Mouse (Mus musculus) liver, embryonic 13.5 days (tissue): ENCODE data around the gene Tns4. TPM values are rescaled to one million over a fixed set of nuclear protein-coding genes. Genes with fewer than 3 reads are reported as not detected.

ENCODE experiments used
- ATAC-seq: fragments of 200-750 bp; cut with Nextera tagmentation; 2 replicates; pipeline ENCODE4 v1.8.0; 2017; ENCODE audit warnings: low read depth, mild to moderate bottlenecking, moderate number of reproducible peaks, moderate library complexity
- DNase-seq: peaks from one replicate; pipeline ENCODE4 v3.0.0; 2022
- H3K27ac ChIP-seq: fragments of 300-500 bp; sonication (generic); 2 replicates; pipeline ENCODE4 v1.5.1; 2015; ENCODE audit warnings: moderate library complexity, mild to moderate bottlenecking, inconsistent platforms
- H3K27me3 ChIP-seq: fragments of 300-500 bp; sonication (generic); 2 replicates; pipeline ENCODE4 v1.6.1; 2015; ENCODE audit warnings: mild to moderate bottlenecking, inconsistent platforms
- H3K36me3 ChIP-seq: fragments of 300-500 bp; sonication (generic); 2 replicates; pipeline ENCODE4 v1.6.1; 2015; ENCODE audit warnings: mild to moderate bottlenecking, inconsistent platforms
- H3K4me1 ChIP-seq: fragments of 300-500 bp; sonication (generic); replicated peaks from 2 replicates; pipeline ENCODE4 v1.6.1; 2015; ENCODE audit warnings: inconsistent platforms
- H3K4me2 ChIP-seq: fragments of 300-500 bp; sonication (generic); 2 replicates; pipeline ENCODE4 v1.6.1; 2015; ENCODE audit warnings: inconsistent platforms, mild to moderate bottlenecking, moderate library complexity
- H3K4me3 ChIP-seq: fragments of 300-500 bp; sonication (generic); replicated peaks from 2 replicates; pipeline ENCODE4 v1.5.1; 2015; ENCODE audit warnings: mild to moderate bottlenecking, inconsistent platforms
- H3K9ac ChIP-seq: fragments of 300-500 bp; sonication (generic); 2 replicates; pipeline ENCODE4 v1.6.1; 2015; ENCODE audit warnings: mild to moderate bottlenecking, inconsistent platforms
- H3K9me3 ChIP-seq: fragments of 300-500 bp; sonication (generic); replicated peaks from 2 replicates; pipeline ENCODE4 v1.6.1; 2016; ENCODE audit warnings: inconsistent platforms
- WGBS: fragments of 180-500 bp; shearing (Covaris S2); methylation state at CpG from one replicate; pipeline ENCODE4 v1.1.7; 2015; ENCODE audit not compliant: insufficient replicate concordance; 5-methylcytosine and 5-hydroxymethylcytosine counted together
- polyA plus RNA-seq: library from polyadenylated mRNA; unstranded; fragments of >200 nt; fragmentation: Nextera tagmentation; extraction: Ambion mirVana; gene quantifications from 2 replicates; pipeline ENCODE4 v1.2.1, GENCODE M21; 2015

Gene Tns4
- polyA plus RNA-seq, 1 experiment from 2014 or later, result 0.32 TPM

GRCm38 (mm10) chr11:99083516-99083915, 5.6 kb downstream of the Tns4 start:
- H3K4me1 ChIP-seq, result 0 out of 2 replicates have a peak, but pooled peaks cover 3% of the 10 kb centered on the region
- no peak overlapping the region for H3K27ac ChIP-seq
- DNase-seq (no peak), ATAC-seq (no peak)
- no peaks in the 10 kb centered on the region for H3K27me3 ChIP-seq
- H3K4me2 ChIP-seq, result no peak overlapping the region
- H3K4me3 ChIP-seq, result no peak overlapping the region
- H3K9me3 ChIP-seq, result no peaks in the 10 kb centered on the region
- 76% methylated on average over 8 of the region's 8 CpGs for WGBS
- H3K36me3 ChIP-seq, result no peaks in the 10 kb centered on the region
- H3K9ac ChIP-seq, result no peak overlapping the region

GRCm38 (mm10) chr11:99082098-99082497, 7.0 kb downstream of the Tns4 start:
- Histone ChIP-seq H3K4me3 (no peak overlapping the region), H3K9ac (no peak overlapping the region), H3K9me3 (no peaks in the 10 kb centered on the region), H3K27ac (no peak overlapping the region), H3K27me3 (no peaks in the 10 kb centered on the region), H3K4me1 (0 out of 2 replicates have a peak, but pooled peaks cover 3% of the 10 kb centered on the region), H3K36me3 (no peaks in the 10 kb centered on the region), H3K4me2 (no peak overlapping the region)
- DNase-seq, result no peak
- no peak for ATAC-seq
- WGBS, result 50% methylated on average over 8 of the region's 8 CpGs

GRCm38 (mm10) chr11:99081566-99081965, 7.5 kb downstream of the Tns4 start:
- Histone ChIP-seq H3K4me2 (no peak overlapping the region), H3K9me3 (no peaks in the 10 kb centered on the region), H3K27me3 (no peaks in the 10 kb centered on the region), H3K27ac (no peak overlapping the region), H3K4me3 (no peak overlapping the region), H3K9ac (no peak overlapping the region), H3K4me1 (0 out of 2 replicates have a peak, but pooled peaks cover 3% of the 10 kb centered on the region), H3K36me3 (no peaks in the 10 kb centered on the region)
- 39% methylated on average over 3 of the region's 3 CpGs for WGBS
- no peak for DNase-seq
- ATAC-seq, result no peak

GRCm38 (mm10) chr11:99080902-99081543, 8.1 kb downstream of the Tns4 start:
- ATAC-seq, result no peak
- no peaks in the 10 kb centered on the region for H3K27me3 ChIP-seq
- H3K9ac ChIP-seq, result no peak overlapping the region
- WGBS, result 57% methylated on average over 9 of the region's 9 CpGs
- H3K27ac ChIP-seq, result no peak overlapping the region
- H3K4me1 ChIP-seq, result 0 out of 2 replicates have a peak, but pooled peaks cover 3% of the 10 kb centered on the region
- no peaks in the 10 kb centered on the region for H3K9me3 ChIP-seq
- DNase-seq, result no peak
- no peaks in the 10 kb centered on the region for H3K36me3 ChIP-seq
- H3K4me3 ChIP-seq, result no peak overlapping the region
- H3K4me2 ChIP-seq, result no peak overlapping the region

GRCm38 (mm10) chr11:99077869-99078268, 11.2 kb downstream of the Tns4 start:
- Histone ChIP-seq H3K27ac (no peak overlapping the region), H3K4me3 (no peak overlapping the region), H3K4me1 (peaks cover 6% of the 10 kb centered on the region; the same call in 1 of the 2 replicates), H3K27me3 (no peaks in the 10 kb centered on the region), H3K36me3 (no peaks in the 10 kb centered on the region), H3K9ac (no peak overlapping the region), H3K4me2 (no peak overlapping the region), H3K9me3 (no peaks in the 10 kb centered on the region)
- ATAC-seq (no peak), DNase-seq (no peak)
- 69% methylated on average over 8 of the region's 8 CpGs for WGBS

- Histone ChIP-seq H3K4me3 (no peak overlapping the region), H3K27ac (no peak overlapping the region), H3K9ac (no peak overlapping the region), H3K9me3 (no peaks in the 10 kb centered on the region), H3K4me2 (no peak overlapping the region), H3K4me1 (peaks cover 6% of the 10 kb centered on the region; the same call in 1 of the 2 replicates), H3K27me3 (no peaks in the 10 kb centered on the region), H3K36me3 (no peaks in the 10 kb centered on the region)
- 39% methylated on average over 5 of the region's 5 CpGs for WGBS
- ATAC-seq (no peak), DNase-seq (no peak)
Observed at GRCm38 (mm10) chr11:99076744-99077319, 12.3 kb downstream of the Tns4 start.

GRCm38 (mm10) chr11:99073781-99074180, 15.3 kb downstream of the Tns4 start:
- Histone ChIP-seq H3K27ac (no peak overlapping the region), H3K27me3 (no peaks in the 10 kb centered on the region), H3K9me3 (no peaks in the 10 kb centered on the region), H3K4me2 (no peak overlapping the region), H3K36me3 (no peaks in the 10 kb centered on the region), H3K4me3 (no peak overlapping the region), H3K9ac (no peak overlapping the region), H3K4me1 (peaks cover 4% of the 10 kb centered on the region; the same call in 1 of the 2 replicates)
- DNase-seq, result no peak
- no peak for ATAC-seq
- WGBS, result 27% methylated on average over 5 of the region's 5 CpGs

GRCm38 (mm10) chr11:99071866-99072265, 17.2 kb downstream of the Tns4 start:
- no peak overlapping the region for H3K27ac ChIP-seq
- H3K4me3 ChIP-seq, result no peak overlapping the region
- WGBS, result 31% methylated on average over 6 of the region's 6 CpGs
- H3K4me1 ChIP-seq, result peaks cover 6% of the 10 kb centered on the region; the same call in 1 of the 2 replicates
- H3K9me3 ChIP-seq, result no peaks in the 10 kb centered on the region
- ATAC-seq (no peak), DNase-seq (no peak)
- H3K4me2 ChIP-seq, result no peak overlapping the region
- H3K27me3 ChIP-seq, result no peaks in the 10 kb centered on the region
- no peaks in the 10 kb centered on the region for H3K36me3 ChIP-seq
- H3K9ac ChIP-seq, result no peak overlapping the region

GRCm38 (mm10) chr11:99068455-99068854, 20.7 kb downstream of the Tns4 start:
- no peak overlapping the region for H3K27ac ChIP-seq
- 47% methylated on average over 5 of the region's 5 CpGs for WGBS

GRCm38 (mm10) chr11:99067591-99067990, 21.5 kb downstream of the Tns4 start:
- Histone ChIP-seq H3K9me3 (no peaks in the 10 kb centered on the region), H3K4me3 (no peak overlapping the region), H3K9ac (no peak overlapping the region), H3K4me2 (no peak overlapping the region), H3K4me1 (peaks cover 18% of the 10 kb centered on the region), H3K36me3 (no peaks in the 10 kb centered on the region), H3K27me3 (no peaks in the 10 kb centered on the region), H3K27ac (no peak overlapping the region)
- no peak for DNase-seq
- no peak for ATAC-seq
- WGBS, result 64% methylated on average over 8 of the region's 8 CpGs

More at GRCm38 (mm10) chr11:99068455-99068854, 20.7 kb downstream of the Tns4 start:
- no peaks in the 10 kb centered on the region for H3K9me3 ChIP-seq
- no peaks in the 10 kb centered on the region for H3K27me3 ChIP-seq
- ATAC-seq (no peak), DNase-seq (no peak)
- no peak overlapping the region for H3K4me2 ChIP-seq
- no peaks in the 10 kb centered on the region for H3K36me3 ChIP-seq
- no peak overlapping the region for H3K9ac ChIP-seq
- peaks cover 12% of the 10 kb centered on the region for H3K4me1 ChIP-seq
- H3K4me3 ChIP-seq, result no peak overlapping the region

GRCm38 (mm10) chr11:99065979-99066378, 23.1 kb downstream of the Tns4 start:
- H3K9me3 ChIP-seq, result no peaks in the 10 kb centered on the region
- no peak overlapping the region for H3K27ac ChIP-seq
- H3K4me2 ChIP-seq, result no peak overlapping the region
- 5% methylated on average over 2 of the region's 2 CpGs for WGBS
- peaks cover 18% of the 10 kb centered on the region for H3K4me1 ChIP-seq
- H3K27me3 ChIP-seq, result no peaks in the 10 kb centered on the region
- no peak overlapping the region for H3K9ac ChIP-seq
- DNase-seq (peak; percentile 15), ATAC-seq (peak; percentile 22; the same call in 1 of the 2 replicates)
- no peaks in the 10 kb centered on the region for H3K36me3 ChIP-seq
- no peak overlapping the region for H3K4me3 ChIP-seq

GRCm38 (mm10) chr11:99065353-99065752, 23.8 kb downstream of the Tns4 start:
- H3K9ac ChIP-seq, result no peak overlapping the region
- ATAC-seq (no peak), DNase-seq (no peak)
- H3K9me3 ChIP-seq, result no peaks in the 10 kb centered on the region
- H3K27me3 ChIP-seq, result no peaks in the 10 kb centered on the region
- WGBS, result 53% methylated on average over 3 of the region's 3 CpGs
- H3K27ac ChIP-seq, result no peak overlapping the region
- no peak overlapping the region for H3K4me2 ChIP-seq
- H3K4me3 ChIP-seq, result no peak overlapping the region
- H3K4me1 ChIP-seq, result peaks cover 18% of the 10 kb centered on the region
- H3K36me3 ChIP-seq, result no peaks in the 10 kb centered on the region
